Mouse (Mus musculus): ENCODE measurements at regions not wholly inside any gene's neighbourhood (a gene's known extent, or its start where the extent isn't known, plus 50 kb on each side); places are given as distances from the start of the nearest gene placed in this dataset.

DNA sequence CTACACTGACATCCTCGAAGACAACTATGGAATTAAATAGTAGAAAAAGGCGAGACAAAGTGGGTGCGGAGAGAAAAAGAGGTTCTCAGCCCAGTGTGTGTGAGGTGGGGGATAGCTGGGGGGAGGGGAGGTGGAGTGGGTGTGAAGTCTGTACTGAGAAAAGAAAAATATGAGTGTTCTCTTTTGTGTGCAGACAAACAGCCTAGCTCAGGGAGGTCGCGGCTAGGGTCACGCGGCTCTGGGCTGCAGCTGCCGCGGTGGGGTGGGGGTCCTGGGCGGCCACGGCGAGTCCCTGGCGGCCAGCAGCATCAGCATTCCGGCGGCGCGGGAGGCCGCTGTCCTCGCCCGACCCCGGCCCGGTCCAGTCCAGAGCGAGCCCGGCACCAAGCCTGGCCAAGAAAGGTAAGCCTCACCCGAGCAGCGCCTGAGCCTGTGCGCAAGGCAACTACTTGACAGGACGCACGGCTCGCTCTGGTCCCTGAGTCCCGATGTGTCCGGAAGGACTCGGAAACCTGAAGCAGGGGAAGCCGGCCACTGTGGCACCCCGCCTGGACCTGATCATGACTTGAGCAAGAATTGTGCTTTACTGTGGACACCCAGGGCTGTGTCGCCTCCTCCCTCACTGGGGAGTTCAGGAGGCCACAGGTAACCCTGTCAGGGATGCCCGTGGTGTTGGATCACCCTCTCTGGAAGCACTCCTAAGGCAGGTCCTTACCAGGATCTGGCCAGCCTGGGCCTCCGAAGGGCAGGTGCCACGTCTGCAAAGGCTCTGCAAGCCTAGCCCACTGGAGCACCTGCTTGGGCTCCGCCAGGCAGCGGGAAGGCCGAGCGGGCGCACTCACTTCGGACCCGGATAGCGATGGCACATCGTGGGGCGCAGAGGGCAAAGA lies 91.4 kb upstream of the Dio3 start:
- Histone ChIP-seq H3K9me3 (replicated peaks) (peaks cover 73% of the 10 kb centered on the region), H3K36me3 (replicated peaks) (no peaks in the 10 kb centered on the region), H3K27me3 (ENCODE audit: insufficient read depth, low read length) (no peaks in the 10 kb centered on the region), H3K4me3 (ENCODE audit: low read depth, low read length) (peak overlapping the region; percentile 28; the same call in 1 of the 2 replicates), H3K4me1 (ENCODE audit: insufficient read depth, low read depth, low read length) (no peaks in the 10 kb centered on the region)
- TF ChIP-seq TAL1 (conservative IDR thresholded peaks at IDR 0.05; ENCODE audit: low read depth, low read length) (no peak), POLR2AphosphoS5 (IDR thresholded peaks at IDR 0.05; ENCODE audit: insufficient replicate concordance, low read depth, low read length) (no peak)
- no peak for DNase-seq (ENCODE audit: low spot score)
- ATAC-seq (ENCODE audit: extremely low read depth, insufficient number of reproducible peaks, low FRiP score, poor library complexity, severe bottlenecking) = no peak

DNA sequence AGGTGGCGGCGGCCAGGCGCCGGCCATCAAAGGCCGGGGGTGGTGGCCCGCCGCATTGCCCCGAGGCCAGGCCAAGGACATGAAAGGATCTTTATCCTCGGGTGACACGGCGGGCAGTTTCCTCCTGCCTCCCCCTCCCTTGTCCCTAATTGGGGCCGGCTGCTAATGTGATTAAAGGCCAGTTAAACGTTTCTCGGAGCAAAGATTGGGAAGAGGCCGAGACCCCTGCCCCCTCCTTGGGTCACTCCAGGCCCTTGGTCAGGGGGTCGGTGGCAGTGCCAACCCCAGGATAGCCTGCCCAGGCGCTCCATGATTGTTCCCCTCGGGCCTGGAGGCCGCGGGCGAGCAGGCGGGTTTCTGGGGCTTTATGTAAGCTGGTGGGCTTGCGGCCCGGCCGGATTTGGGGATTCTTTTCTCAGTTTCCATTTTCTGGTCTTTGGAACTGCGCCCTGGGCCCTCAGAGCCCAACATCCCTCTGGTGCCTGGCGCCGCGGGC lies 90.7 kb upstream of the Dio3 start:
- no peak for ATAC-seq (ENCODE audit: extremely low read depth, insufficient number of reproducible peaks, low FRiP score, poor library complexity, severe bottlenecking)
- TF ChIP-seq GATA2 (IDR thresholded peaks at IDR 0.05; ENCODE audit: borderline replicate concordance, low read depth, low read length) = no peak
- no peak for TF ChIP-seq POLR2AphosphoS5 (IDR thresholded peaks at IDR 0.05; ENCODE audit: insufficient replicate concordance, low read depth, low read length)
- TF ChIP-seq TAL1 (conservative IDR thresholded peaks at IDR 0.05; ENCODE audit: low read depth, low read length) = no peak
- no peak for TF ChIP-seq GATA1 (IDR thresholded peaks at IDR 0.05; ENCODE audit: borderline replicate concordance, low read length)
- no peak for TF ChIP-seq CTCF (IDR thresholded peaks at IDR 0.05; ENCODE audit: low read depth, low read length)
- DNase-seq (ENCODE audit: low spot score) = no peak
- no peaks in the 10 kb centered on the region for H3K36me3 ChIP-seq (replicated peaks)
- H3K4me3 ChIP-seq (ENCODE audit: low read depth, low read length) = peak overlapping the region; percentile 40; the same call in 1 of the 2 replicates
- H3K4me1 ChIP-seq (ENCODE audit: insufficient read depth, low read depth, low read length) = no peaks in the 10 kb centered on the region
- H3K27me3 ChIP-seq (ENCODE audit: insufficient read depth, low read length) = no peaks in the 10 kb centered on the region
- peaks cover 70% of the 10 kb centered on the region for H3K9me3 ChIP-seq (replicated peaks)

DNA sequence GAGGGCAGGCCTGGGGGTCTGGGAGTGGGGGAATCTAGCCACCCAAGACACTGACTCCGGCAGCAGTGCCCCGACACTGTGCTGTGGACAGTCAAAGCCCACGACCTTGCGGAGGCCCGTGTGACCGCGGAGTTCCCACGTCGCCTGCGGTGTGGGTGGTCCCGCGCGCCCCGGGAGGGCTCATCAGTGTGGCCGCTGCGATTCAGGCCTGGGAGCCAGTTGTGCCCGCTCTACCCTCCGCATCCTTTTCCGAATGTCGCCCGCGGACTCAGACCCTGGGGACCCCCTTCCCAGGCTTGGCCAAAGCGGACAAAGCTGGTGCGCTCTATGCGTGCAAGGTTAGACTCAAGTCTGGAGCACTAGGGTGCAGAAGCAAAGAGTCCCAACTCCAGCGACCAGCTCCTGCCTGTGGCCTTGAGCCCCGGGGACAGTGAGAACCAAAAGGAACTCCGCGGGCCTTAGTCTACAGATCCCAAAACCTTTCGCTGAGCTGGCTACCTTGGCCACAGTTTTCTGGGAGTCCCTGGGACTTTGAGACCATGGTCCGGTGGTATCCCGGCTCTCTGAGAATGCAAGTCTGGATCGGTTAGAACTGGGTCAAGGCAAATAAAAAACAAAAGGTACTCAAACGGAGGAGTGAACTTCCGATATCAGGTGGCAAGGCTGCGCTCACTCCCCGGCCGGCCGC lies 90.1 kb upstream of the Dio3 start:
- ATAC-seq (ENCODE audit: extremely low read depth, insufficient number of reproducible peaks, low FRiP score, poor library complexity, severe bottlenecking) = no peak
- H3K9me3 ChIP-seq (replicated peaks) = peaks cover 70% of the 10 kb centered on the region

GRCm38 (mm10) chr12:110189329-110189642 lies 89.6 kb upstream of the Dio3 start:
- no peaks in the 10 kb centered on the region for H3K27me3 ChIP-seq (ENCODE audit: insufficient read depth, low read length)
- ATAC-seq (ENCODE audit: extremely low read depth, insufficient number of reproducible peaks, low FRiP score, poor library complexity, severe bottlenecking) (no peak), DNase-seq (ENCODE audit: low spot score) (no peak)
- peaks cover 72% of the 10 kb centered on the region for H3K9me3 ChIP-seq (replicated peaks)
- H3K4me1 ChIP-seq (ENCODE audit: insufficient read depth, low read depth, low read length) = no peaks in the 10 kb centered on the region
- no peak overlapping the region; the same call in 1 of the 2 replicates for H3K4me3 ChIP-seq (ENCODE audit: low read depth, low read length)
- H3K36me3 ChIP-seq (replicated peaks) = no peaks in the 10 kb centered on the region
- no peak for TF ChIP-seq CTCF (IDR thresholded peaks at IDR 0.05; ENCODE audit: low read depth, low read length)
- TF ChIP-seq TAL1 (conservative IDR thresholded peaks at IDR 0.05; ENCODE audit: low read depth, low read length) = no peak
- no peak for TF ChIP-seq GATA1 (IDR thresholded peaks at IDR 0.05; ENCODE audit: borderline replicate concordance, low read length)
- no peak for TF ChIP-seq GATA2 (IDR thresholded peaks at IDR 0.05; ENCODE audit: borderline replicate concordance, low read depth, low read length)
- no peak for TF ChIP-seq POLR2AphosphoS5 (IDR thresholded peaks at IDR 0.05; ENCODE audit: insufficient replicate concordance, low read depth, low read length)

More for the DNA sequence above, 90.1 kb upstream of the Dio3 start:
- Histone ChIP-seq H3K36me3 (replicated peaks) (no peaks in the 10 kb centered on the region), H3K4me1 (ENCODE audit: insufficient read depth, low read depth, low read length) (no peaks in the 10 kb centered on the region), H3K4me3 (ENCODE audit: low read depth, low read length) (peak overlapping the region; percentile 40; the same call in 1 of the 2 replicates), H3K27me3 (ENCODE audit: insufficient read depth, low read length) (no peaks in the 10 kb centered on the region)
- TF ChIP-seq GATA2 (IDR thresholded peaks at IDR 0.05; ENCODE audit: borderline replicate concordance, low read depth, low read length) = no peak
- TF ChIP-seq POLR2AphosphoS5 (IDR thresholded peaks at IDR 0.05; ENCODE audit: insufficient replicate concordance, low read depth, low read length) = no peak
- no peak for TF ChIP-seq CTCF (IDR thresholded peaks at IDR 0.05; ENCODE audit: low read depth, low read length)
- no peak for TF ChIP-seq GATA1 (IDR thresholded peaks at IDR 0.05; ENCODE audit: borderline replicate concordance, low read length)
- no peak for TF ChIP-seq TAL1 (conservative IDR thresholded peaks at IDR 0.05; ENCODE audit: low read depth, low read length)
- no peak for DNase-seq (ENCODE audit: low spot score)

DNA sequence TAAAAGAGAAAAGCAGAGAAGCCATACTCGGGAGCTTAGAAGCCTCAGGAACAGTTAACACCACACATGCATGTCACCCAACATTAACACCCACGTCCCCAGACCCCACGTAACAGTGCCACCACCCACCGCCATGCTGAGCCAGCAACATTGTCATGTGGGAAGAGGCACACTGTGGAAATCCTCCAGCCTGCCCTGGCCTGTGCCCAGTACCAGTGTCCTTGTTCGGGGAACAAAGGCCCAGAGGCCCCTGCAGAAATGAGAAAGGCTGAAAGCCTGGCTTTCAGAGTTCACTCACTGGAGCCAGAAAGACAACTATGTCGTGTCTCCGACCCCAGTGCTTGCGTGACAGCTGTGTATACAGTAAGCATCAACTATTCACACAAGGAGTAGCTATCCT lies 86.7 kb upstream of the Dio3 start:
- no peaks in the 10 kb centered on the region for H3K27me3 ChIP-seq (ENCODE audit: insufficient read depth, low read length)
- no peak overlapping the region for H3K4me3 ChIP-seq (ENCODE audit: low read depth, low read length)
- DNase-seq (ENCODE audit: low spot score) = no peak
- H3K36me3 ChIP-seq (replicated peaks) = no peaks in the 10 kb centered on the region
- no peaks in the 10 kb centered on the region for H3K4me1 ChIP-seq (ENCODE audit: insufficient read depth, low read depth, low read length)
- no peak for TF ChIP-seq CTCF (IDR thresholded peaks at IDR 0.05; ENCODE audit: low read depth, low read length)
- TF ChIP-seq TAL1 (conservative IDR thresholded peaks at IDR 0.05; ENCODE audit: low read depth, low read length) = no peak
- no peak for TF ChIP-seq GATA2 (IDR thresholded peaks at IDR 0.05; ENCODE audit: borderline replicate concordance, low read depth, low read length)
- TF ChIP-seq GATA1 (IDR thresholded peaks at IDR 0.05; ENCODE audit: borderline replicate concordance, low read length) = no peak
- TF ChIP-seq POLR2AphosphoS5 (IDR thresholded peaks at IDR 0.05; ENCODE audit: insufficient replicate concordance, low read depth, low read length) = no peak
- ATAC-seq (ENCODE audit: extremely low read depth, insufficient number of reproducible peaks, low FRiP score, poor library complexity, severe bottlenecking) = no peak
- peaks cover 84% of the 10 kb centered on the region for H3K9me3 ChIP-seq (replicated peaks)

GRCm38 (mm10) chr12:110197366-110197765 lies 81.5 kb upstream of the Dio3 start:
- H3K27me3 ChIP-seq (ENCODE audit: insufficient read depth, low read length) = no peaks in the 10 kb centered on the region
- peaks cover 93% of the 10 kb centered on the region for H3K9me3 ChIP-seq (replicated peaks)
- ATAC-seq (ENCODE audit: extremely low read depth, insufficient number of reproducible peaks, low FRiP score, poor library complexity, severe bottlenecking) = no peak
- no peaks in the 10 kb centered on the region for H3K4me1 ChIP-seq (ENCODE audit: insufficient read depth, low read depth, low read length)
- no peaks in the 10 kb centered on the region for H3K36me3 ChIP-seq (replicated peaks)
- DNase-seq (ENCODE audit: low spot score) = no peak
- TF ChIP-seq CTCF (IDR thresholded peaks at IDR 0.05; ENCODE audit: low read depth, low read length) (no peak), GATA1 (IDR thresholded peaks at IDR 0.05; ENCODE audit: borderline replicate concordance, low read length) (no peak), POLR2AphosphoS5 (IDR thresholded peaks at IDR 0.05; ENCODE audit: insufficient replicate concordance, low read depth, low read length) (no peak), TAL1 (conservative IDR thresholded peaks at IDR 0.05; ENCODE audit: low read depth, low read length) (no peak), GATA2 (IDR thresholded peaks at IDR 0.05; ENCODE audit: borderline replicate concordance, low read depth, low read length) (no peak)
- H3K4me3 ChIP-seq (ENCODE audit: low read depth, low read length) = no peak overlapping the region
